Mouse (Mus musculus) megakaryocyte, embryonic 14.5 days (primary cell): Measurements from ENCODE around the gene Golgb1.

Experiments used
- FLI1 ChIP-seq: IDR thresholded peaks from 2 replicates; pipeline ENCODE4 v1.6.1; 2012; ENCODE audit warnings: low read length, inconsistent platforms, mixed read lengths
- GATA1 ChIP-seq: IDR thresholded peaks from 3 replicates; pipeline ENCODE4 v1.6.1; 2012; ENCODE audit warnings: mixed read lengths, low read length, inconsistent platforms, borderline replicate concordance

GRCm38 (mm10) chr16:36874583-36875275, at the start of gene Golgb1, which contains the start of gene Eaf2:
- TF ChIP-seq GATA1 (no peak), FLI1 (no peak)
